Mouse (Mus musculus): ENCODE results near the gene Cxcl10. TPM values are rescaled to one million over a fixed set of nuclear protein-coding genes. Genes with fewer than 3 reads are reported as not detected.

Cxcl10 gene
- polyA plus RNA-seq, 1 experiment, result 9.6 TPM

GRCm38 (mm10) chr5:92336743-92337142, 11.9 kb downstream of the Cxcl10 start:
- H3K27me3 ChIP-seq (ENCODE audit: control insufficient read depth, insufficient read depth, low read length), result no peaks in the 10 kb centered on the region
- no peak overlapping the region for H3K27ac ChIP-seq (ENCODE audit: insufficient read depth, low read depth, low read length)
- TF ChIP-seq POLR2A (IDR thresholded peaks at IDR 0.05; ENCODE audit: low read depth, low read length), result no peak
- no peak for TF ChIP-seq CTCF (IDR thresholded peaks at IDR 0.05; ENCODE audit: extremely low read depth, insufficient read length, insufficient replicate concordance, low read depth, low read length)
- H3K4me3 ChIP-seq (ENCODE audit: low read depth, low read length), result no peak overlapping the region
- 78% methylated on average over 3 of the region's 3 CpGs for WGBS
- no peaks in the 10 kb centered on the region for H3K36me3 ChIP-seq (ENCODE audit: control insufficient read depth, insufficient read depth, low read length)
- peaks cover 6% of the 10 kb centered on the region for H3K4me1 ChIP-seq (ENCODE audit: control insufficient read depth, insufficient read depth, insufficient read length, low read length)

- H3K27me3 ChIP-seq (ENCODE audit: control insufficient read depth, insufficient read depth, low read length), result no peaks in the 10 kb centered on the region
- 33% methylated on average over 9 of the region's 9 CpGs for WGBS
- H3K4me1 ChIP-seq (ENCODE audit: control insufficient read depth, insufficient read depth, insufficient read length, low read length), result peaks cover 13% of the 10 kb centered on the region
- H3K36me3 ChIP-seq (ENCODE audit: control insufficient read depth, insufficient read depth, low read length), result no peaks in the 10 kb centered on the region
- TF ChIP-seq CTCF (IDR thresholded peaks at IDR 0.05; ENCODE audit: extremely low read depth, insufficient read length, insufficient replicate concordance, low read depth, low read length) (no peak), POLR2A (IDR thresholded peaks at IDR 0.05; ENCODE audit: low read depth, low read length) (no peak)
- H3K4me3 ChIP-seq (ENCODE audit: low read depth, low read length), result peak overlapping the region; percentile 23; the same call in 1 of the 2 replicates
- H3K27ac ChIP-seq (ENCODE audit: insufficient read depth, low read depth, low read length), result peak overlapping the region; percentile 43
Measured at GRCm38 (mm10) chr5:92332359-92332840, 16.3 kb downstream of the Cxcl10 start.

- peaks cover 13% of the 10 kb centered on the region for H3K4me1 ChIP-seq (ENCODE audit: control insufficient read depth, insufficient read depth, insufficient read length, low read length)
- 82% methylated on average over 17 of the region's 17 CpGs for WGBS
- TF ChIP-seq POLR2A (IDR thresholded peaks at IDR 0.05; ENCODE audit: low read depth, low read length), result no peak
- no peak for TF ChIP-seq CTCF (IDR thresholded peaks at IDR 0.05; ENCODE audit: extremely low read depth, insufficient read length, insufficient replicate concordance, low read depth, low read length)
- peak within 1 kb of the TSS; percentile 43 for H3K27ac ChIP-seq (ENCODE audit: insufficient read depth, low read depth, low read length)
- no peaks in the 10 kb centered on the region for H3K27me3 ChIP-seq (ENCODE audit: control insufficient read depth, insufficient read depth, low read length)
- peak within 1 kb of the TSS; percentile 23; the same call in 1 of the 2 replicates for H3K4me3 ChIP-seq (ENCODE audit: low read depth, low read length)
- H3K36me3 ChIP-seq (ENCODE audit: control insufficient read depth, insufficient read depth, low read length), result no peaks in the 10 kb centered on the region
Measured at GRCm38 (mm10) chr5:92331635-92332338, 16.9 kb downstream of the Cxcl10 start, which contains the start of gene Art3. Gene Art3 (plus strand): TSS chr5:92331827.

GRCm38 (mm10) chr5:92331122-92331521, 17.6 kb downstream of the Cxcl10 start:
- H3K4me3 ChIP-seq (ENCODE audit: low read depth, low read length), result no peak overlapping the region
- peaks cover 13% of the 10 kb centered on the region for H3K4me1 ChIP-seq (ENCODE audit: control insufficient read depth, insufficient read depth, insufficient read length, low read length)
- H3K27me3 ChIP-seq (ENCODE audit: control insufficient read depth, insufficient read depth, low read length), result no peaks in the 10 kb centered on the region
- H3K36me3 ChIP-seq (ENCODE audit: control insufficient read depth, insufficient read depth, low read length), result no peaks in the 10 kb centered on the region
- WGBS, result 90% methylated on average over 12 of the region's 12 CpGs
- H3K27ac ChIP-seq (ENCODE audit: insufficient read depth, low read depth, low read length), result no peak overlapping the region
- no peak for TF ChIP-seq CTCF (IDR thresholded peaks at IDR 0.05; ENCODE audit: extremely low read depth, insufficient read length, insufficient replicate concordance, low read depth, low read length)
- no peak for TF ChIP-seq POLR2A (IDR thresholded peaks at IDR 0.05; ENCODE audit: low read depth, low read length)

GRCm38 (mm10) chr5:92327929-92328328, 20.8 kb downstream of the Cxcl10 start, which contains the start of gene Cxcl9:
Gene Cxcl9 (minus strand): TSS chr5:92328079.
- H3K27ac ChIP-seq (ENCODE audit: insufficient read depth, low read depth, low read length), result peak within 1 kb of the TSS; percentile 39
- TF ChIP-seq POLR2A (IDR thresholded peaks at IDR 0.05; ENCODE audit: low read depth, low read length) (no peak), CTCF (IDR thresholded peaks at IDR 0.05; ENCODE audit: extremely low read depth, insufficient read length, insufficient replicate concordance, low read depth, low read length) (no peak)
- no peak within 1 kb of the TSS; the same call in 1 of the 2 replicates for H3K4me3 ChIP-seq (ENCODE audit: low read depth, low read length)
- H3K27me3 ChIP-seq (ENCODE audit: control insufficient read depth, insufficient read depth, low read length), result no peaks in the 10 kb centered on the region
- peaks cover 10% of the 10 kb centered on the region for H3K4me1 ChIP-seq (ENCODE audit: control insufficient read depth, insufficient read depth, insufficient read length, low read length)
- no peaks in the 10 kb centered on the region for H3K36me3 ChIP-seq (ENCODE audit: control insufficient read depth, insufficient read depth, low read length)
- 24% methylated on average over 7 of the region's 7 CpGs for WGBS

GRCm38 (mm10) chr5:92327367-92327766, 21.3 kb downstream of the Cxcl10 start:
- Histone ChIP-seq H3K4me3 (ENCODE audit: low read depth, low read length) (no peak overlapping the region), H3K4me1 (ENCODE audit: control insufficient read depth, insufficient read depth, insufficient read length, low read length) (peaks cover 10% of the 10 kb centered on the region), H3K36me3 (ENCODE audit: control insufficient read depth, insufficient read depth, low read length) (no peaks in the 10 kb centered on the region), H3K27me3 (ENCODE audit: control insufficient read depth, insufficient read depth, low read length) (no peaks in the 10 kb centered on the region), H3K27ac (ENCODE audit: insufficient read depth, low read depth, low read length) (no peak overlapping the region)
- TF ChIP-seq POLR2A (IDR thresholded peaks at IDR 0.05; ENCODE audit: low read depth, low read length) (no peak), CTCF (IDR thresholded peaks at IDR 0.05; ENCODE audit: extremely low read depth, insufficient read length, insufficient replicate concordance, low read depth, low read length) (no peak)
- 25% methylated on average over 6 of the region's 6 CpGs for WGBS

GRCm38 (mm10) chr5:92323264-92323663, 25.4 kb downstream of the Cxcl10 start:
- H3K27me3 ChIP-seq (ENCODE audit: control insufficient read depth, insufficient read depth, low read length), result no peaks in the 10 kb centered on the region
- no peak overlapping the region for H3K27ac ChIP-seq (ENCODE audit: insufficient read depth, low read depth, low read length)
- WGBS, result 63% methylated on average over 5 of the region's 5 CpGs
- TF ChIP-seq POLR2A (IDR thresholded peaks at IDR 0.05; ENCODE audit: low read depth, low read length) (no peak), CTCF (IDR thresholded peaks at IDR 0.05; ENCODE audit: extremely low read depth, insufficient read length, insufficient replicate concordance, low read depth, low read length) (no peak)
- H3K4me3 ChIP-seq (ENCODE audit: low read depth, low read length), result no peak overlapping the region
- H3K4me1 ChIP-seq (ENCODE audit: control insufficient read depth, insufficient read depth, insufficient read length, low read length), result peaks cover under 1% of the 10 kb centered on the region; the same call in 1 of the 2 replicates
- no peaks in the 10 kb centered on the region for H3K36me3 ChIP-seq (ENCODE audit: control insufficient read depth, insufficient read depth, low read length)

Data from small intestine, adult 2 months (tissue).